Mouse (Mus musculus) right cerebral cortex, postnatal 25 days (tissue): ENCODE data around the gene Slc29a2.

Experiments used
- DNase-seq: peaks from one replicate; pipeline ENCODE4 v3.0.0; 2022

Gene Slc29a2

DNA sequence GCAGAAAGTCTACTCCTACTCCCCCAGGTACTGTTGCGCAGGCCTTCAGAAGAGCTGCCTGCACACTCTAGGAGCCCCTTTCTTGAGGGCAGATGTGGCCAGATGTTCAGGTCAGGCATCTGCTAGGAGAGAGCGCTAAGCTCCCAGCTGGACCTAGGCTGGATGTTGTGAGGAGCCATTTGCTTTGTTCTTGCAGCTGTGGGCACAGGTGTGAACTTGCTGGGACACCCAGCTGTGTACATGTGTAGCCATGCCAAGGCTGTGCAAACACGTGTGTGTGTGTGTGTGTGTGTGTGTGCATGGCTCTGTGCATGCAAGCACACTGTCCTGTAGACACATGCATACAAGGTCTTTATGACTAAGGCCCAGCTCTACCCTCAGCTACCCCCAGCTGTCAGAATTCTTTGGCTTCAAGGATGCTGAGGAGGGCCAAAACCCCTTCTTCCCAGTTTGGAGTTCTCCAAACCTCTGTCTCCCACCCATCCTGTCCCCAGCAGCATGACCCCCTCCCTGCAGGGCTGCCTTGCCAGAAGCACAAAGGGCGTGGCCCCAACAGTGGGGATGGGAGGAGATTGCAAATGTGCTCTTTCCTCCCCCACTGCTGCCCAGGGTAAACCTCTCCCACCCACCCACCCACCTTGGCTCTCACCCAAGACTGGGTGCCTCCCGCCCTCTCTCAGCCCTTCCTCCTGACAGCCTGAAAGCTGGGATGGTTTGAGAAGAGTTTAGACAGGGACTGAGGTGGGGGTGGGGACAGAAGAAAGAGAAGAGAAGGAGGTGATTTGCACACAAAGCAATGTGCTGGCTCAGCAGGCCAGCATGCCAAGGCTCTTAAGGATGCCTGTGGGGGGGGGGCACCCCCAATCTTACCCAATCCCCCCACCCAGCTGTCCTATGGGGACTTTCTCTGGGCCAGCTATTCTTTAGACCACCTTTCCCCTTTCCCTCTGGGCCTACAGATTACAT, 37.0 kb downstream of the Slc29a2 start:
- no peak for DNase-seq

DNA sequence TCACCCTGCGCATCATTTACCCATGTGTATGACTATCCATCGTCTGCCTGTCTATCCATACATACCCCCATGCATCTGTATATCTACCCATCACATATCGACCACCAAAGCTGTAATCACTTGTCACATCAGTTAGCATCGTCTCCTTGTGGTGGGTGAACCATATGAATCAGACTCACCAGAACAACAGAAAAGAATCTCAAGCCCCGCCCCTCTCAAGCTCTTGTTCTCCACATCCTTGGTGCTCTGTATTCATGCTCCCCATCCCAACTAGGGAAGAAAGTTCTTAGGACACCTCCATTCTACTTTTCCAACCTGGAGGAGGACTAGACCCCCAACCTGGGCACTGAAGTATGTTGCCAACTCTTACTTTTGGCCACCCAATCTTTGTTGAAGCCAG, 38.4 kb downstream of the Slc29a2 start:
- no peak for DNase-seq

DNA sequence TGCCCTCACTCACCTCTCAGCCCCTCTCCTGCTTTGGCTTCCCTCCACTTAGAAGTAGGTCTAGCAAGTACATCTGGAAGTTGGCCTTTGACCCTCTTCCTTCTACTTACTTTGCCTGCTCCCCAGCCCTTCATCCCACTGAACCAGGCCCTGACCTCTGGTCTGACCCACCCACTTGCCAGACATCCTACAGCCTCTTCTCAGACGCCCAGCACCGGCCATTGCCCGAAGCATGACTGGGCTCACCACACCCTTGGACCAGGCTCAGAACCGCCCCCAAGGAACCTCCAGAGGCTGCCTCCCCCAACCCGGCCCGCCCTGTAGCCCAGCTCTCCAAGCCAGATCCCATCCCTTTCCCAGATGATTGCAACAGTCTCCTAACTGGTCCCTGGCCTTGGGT, 38.8 kb downstream of the Slc29a2 start:
- no peak for DNase-seq

DNA sequence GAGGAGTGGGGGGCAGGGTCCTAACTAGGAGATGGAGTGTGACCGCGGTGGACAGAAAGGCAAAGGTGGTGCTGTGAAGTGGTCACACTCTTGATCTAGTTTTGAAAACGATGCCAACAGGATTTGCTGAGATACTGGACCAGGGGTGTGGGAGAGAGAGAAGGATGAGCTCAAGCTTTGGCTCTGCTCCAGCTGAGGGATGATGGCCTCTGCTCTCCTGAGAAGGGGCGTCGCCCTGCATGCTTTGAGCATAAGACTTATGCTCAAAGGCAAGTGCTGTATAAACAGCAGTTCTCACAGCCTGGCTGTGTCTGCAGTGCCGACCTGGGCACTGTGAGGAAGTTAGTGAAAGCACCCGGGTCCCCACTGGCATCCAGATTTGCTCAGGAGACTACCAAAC, 41.4 kb downstream of the Slc29a2 start:
- DNase-seq: no peak

DNA sequence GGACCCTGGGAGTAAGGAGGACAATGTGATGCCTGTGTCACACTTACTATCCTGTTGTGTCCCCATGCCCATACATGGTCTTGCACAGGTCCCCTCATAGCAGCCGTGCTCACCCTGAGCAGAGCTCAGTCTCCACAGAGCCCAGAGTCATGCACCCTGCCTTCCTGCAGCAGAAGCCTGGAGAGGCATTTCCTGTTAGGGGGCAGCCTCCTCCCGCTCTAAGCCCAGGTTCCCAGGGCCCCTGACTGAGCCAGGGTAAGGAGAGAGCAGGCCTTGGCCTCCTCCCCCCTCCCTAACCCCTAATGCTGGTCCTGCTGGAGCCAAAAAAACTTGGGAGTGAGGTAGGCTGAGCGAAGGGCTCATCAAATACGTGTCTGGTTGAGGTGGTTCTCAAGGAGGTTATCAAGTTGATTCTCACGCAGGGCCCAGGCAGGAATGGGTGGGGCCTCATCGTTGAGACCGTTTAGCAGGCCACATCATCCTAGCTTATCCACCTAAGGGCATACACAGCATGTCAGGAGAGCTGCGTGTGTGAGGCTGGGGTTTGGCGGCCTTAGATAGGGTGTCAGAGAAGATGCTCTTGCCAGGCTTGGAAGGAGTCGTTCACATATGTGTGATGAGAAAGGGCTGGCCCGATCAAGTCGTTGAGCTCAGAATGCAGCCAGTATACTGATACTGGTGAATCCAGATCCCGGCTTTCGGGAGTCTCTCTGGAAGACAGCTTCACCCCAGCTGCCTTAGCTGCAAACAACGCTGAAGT, 43.6 kb downstream of the Slc29a2 start:
- no peak for DNase-seq

DNA sequence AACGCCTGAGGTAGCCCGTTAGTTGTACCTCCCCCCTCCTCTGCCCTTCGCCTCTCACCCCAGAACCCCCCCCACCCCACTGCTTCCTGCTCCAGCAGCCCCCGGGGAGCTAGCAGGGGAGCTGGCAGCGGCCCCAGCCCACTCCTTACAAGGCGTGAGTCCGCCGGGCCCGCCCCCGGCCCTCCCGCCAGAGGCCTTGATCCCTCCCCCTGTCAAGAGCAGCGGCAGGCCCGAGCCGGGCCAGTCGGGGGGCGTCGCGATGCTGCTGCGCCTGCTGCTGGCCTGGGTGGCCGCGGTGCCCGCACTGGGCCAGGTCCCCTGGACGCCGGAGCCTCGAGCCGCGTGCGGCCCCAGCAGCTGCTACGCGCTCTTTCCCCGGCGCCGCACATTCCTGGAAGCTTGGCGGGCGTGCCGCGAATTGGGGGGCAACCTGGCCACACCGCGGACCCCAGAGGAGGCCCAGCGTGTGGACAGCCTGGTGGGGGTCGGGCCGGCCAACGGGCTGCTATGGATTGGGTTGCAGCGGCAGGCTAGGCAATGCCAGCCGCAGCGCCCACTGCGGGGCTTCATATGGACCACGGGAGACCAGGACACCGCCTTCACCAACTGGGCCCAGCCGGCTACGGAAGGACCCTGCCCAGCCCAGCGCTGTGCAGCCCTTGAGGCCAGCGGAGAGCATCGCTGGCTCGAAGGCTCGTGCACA, 44.4 kb downstream of the Slc29a2 start, which contains the start of gene Cd248:
Gene Cd248 (plus strand): TSS at position 212 of the 703 bp plus-strand sequence.
- no peak for DNase-seq

DNA sequence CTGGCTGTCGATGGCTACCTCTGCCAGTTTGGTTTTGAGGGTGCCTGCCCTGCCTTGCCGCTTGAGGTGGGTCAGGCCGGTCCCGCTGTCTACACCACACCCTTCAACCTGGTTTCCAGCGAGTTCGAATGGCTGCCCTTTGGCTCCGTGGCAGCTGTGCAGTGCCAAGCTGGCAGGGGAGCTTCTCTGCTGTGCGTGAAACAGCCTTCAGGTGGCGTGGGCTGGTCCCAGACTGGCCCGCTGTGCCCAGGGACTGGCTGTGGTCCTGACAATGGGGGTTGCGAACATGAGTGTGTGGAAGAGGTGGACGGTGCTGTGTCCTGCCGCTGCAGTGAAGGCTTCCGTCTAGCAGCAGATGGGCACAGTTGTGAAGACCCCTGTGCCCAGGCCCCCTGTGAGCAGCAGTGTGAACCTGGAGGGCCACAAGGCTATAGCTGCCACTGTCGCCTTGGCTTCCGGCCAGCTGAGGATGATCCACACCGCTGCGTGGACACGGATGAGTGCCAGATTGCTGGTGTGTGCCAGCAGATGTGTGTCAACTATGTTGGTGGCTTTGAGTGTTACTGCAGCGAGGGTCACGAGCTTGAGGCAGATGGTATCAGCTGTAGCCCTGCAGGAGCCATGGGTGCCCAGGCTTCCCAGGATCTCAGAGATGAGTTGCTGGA, 45.0 kb downstream of the Slc29a2 start:
- no peak for DNase-seq

DNA sequence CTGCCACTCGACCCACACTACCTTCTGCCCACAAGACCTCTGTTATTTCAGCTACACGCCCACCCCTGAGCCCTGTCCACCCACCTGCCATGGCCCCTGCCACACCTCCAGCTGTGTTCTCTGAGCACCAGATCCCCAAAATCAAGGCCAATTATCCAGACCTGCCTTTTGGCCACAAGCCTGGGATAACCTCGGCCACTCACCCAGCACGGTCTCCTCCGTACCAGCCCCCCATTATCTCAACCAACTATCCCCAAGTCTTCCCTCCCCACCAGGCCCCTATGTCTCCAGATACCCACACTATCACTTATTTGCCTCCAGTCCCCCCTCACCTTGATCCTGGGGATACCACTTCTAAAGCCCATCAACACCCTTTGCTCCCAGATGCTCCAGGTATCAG, 45.8 kb downstream of the Slc29a2 start:
- no peak for DNase-seq

DNA sequence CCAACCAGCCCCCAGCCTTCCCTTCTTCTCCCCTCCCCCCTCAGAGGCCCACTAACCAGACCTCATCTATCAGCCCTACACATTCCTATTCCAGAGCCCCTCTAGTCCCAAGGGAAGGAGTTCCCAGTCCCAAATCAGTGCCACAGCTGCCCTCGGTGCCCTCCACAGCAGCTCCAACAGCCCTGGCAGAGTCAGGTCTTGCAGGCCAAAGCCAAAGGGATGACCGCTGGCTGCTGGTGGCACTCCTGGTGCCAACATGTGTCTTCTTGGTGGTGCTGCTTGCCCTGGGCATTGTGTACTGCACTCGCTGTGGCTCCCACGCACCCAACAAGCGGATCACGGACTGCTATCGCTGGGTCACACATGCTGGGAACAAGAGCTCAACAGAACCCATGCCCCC, 46.3 kb downstream of the Slc29a2 start:
- DNase-seq: no peak

DNA sequence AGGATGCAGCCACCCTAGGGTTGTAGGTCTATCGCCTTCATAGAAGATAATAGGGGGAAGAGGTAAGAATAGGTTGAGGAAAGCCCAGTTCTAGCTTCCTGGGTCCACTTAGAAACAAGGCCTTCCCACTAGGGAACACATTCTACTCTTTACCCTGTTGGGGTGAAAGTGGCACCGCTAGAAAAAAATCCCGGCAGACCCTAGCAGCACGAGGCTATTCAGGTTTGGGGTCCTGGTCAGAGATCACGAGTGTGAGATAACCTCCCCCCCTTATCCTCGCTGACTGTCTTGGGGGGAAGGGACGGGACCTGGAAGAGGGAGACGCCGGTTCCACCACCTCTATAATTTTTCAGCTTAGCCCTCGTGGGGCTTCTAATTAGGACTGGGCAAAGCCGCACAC, 47.4 kb downstream of the Slc29a2 start:
- DNase-seq: no peak

DNA sequence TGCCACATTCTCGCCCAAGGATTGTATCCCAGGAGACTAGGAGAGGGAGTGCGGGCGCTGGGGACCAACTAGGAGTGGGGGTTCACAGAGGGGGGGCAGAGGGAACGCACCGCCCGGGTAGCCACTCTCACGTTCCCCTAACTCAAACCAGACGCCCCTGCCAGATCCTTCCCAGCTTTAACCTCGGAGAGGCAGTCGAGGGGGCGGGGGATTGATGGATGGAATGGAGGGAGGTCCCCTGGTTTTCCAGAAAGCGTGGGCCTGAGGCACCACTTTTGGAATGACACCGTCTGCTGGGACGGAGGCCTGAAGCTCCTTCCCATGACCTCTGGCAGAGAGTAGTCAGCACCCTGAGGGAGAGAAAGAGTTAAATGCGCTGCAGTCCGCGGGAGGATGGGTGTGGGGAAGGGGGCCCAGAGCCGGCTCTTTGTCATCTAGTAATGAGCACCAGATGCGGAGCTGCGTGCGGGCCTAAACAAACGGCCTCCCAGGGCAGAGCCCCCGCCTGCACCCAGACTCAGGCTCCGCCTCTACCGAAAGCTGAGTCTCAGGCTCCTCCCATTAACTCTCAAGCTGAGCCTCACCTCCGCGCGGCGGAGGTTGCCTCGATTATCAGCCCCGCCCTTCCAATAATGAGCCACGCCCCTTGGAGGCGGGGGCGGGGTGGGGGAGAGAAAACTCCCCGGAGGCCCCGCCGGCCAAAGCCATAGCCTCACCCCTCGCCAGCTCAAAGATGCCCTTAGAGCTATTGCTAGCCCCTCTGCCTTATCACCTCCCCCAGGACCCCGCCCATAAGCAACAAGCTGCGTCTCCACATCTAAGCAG, 48.1 kb downstream of the Slc29a2 start:
- no peak for DNase-seq

DNA sequence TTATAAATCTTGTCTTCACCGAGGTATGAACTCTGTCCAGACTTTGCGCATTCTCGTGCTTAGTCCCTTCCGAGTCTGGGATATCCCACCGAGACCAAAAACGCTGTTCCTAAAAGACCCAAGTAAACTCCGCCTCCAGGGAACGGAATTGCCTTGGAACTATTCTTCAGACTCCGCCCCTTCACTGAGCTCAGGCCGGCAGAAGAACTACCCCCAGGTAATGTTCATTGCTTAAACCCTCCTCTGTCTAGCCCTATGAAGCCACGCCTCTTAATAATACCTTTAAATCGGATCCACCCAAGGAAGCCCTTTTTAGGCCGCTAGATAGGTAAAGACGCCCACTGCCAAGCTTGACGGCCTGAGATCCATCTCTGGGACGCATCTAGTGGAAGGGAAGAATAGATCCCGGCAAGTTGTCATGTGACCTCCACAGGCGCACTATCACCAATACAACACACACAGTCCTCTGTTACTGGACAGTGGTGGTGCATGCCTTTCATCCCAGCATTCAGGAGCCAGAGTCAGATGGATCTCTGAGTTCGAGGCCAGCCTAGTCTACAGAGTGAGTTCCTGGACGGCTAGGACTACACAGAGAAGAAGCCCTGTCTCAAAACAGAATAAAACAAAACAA, 48.8 kb downstream of the Slc29a2 start:
- no peak for DNase-seq

DNA sequence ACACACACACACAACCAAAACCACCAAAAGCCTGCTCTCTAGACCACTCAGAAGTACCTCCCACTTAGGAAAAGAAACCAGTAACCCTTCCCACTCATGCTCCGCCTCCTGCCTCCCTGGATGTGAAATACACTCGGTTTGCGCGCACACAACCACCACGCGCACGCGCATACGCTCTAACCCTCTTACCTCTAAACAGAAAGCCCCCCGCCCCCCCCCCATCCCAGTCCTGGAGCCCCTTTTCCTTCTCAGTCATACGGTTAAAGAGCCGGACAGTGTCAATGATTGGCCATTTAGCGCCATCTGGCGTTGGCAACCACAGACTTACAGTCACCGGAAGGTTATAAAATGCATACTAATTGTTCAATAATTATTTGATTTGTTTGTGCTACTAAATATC, 49.4 kb downstream of the Slc29a2 start:
- no peak for DNase-seq

DNA sequence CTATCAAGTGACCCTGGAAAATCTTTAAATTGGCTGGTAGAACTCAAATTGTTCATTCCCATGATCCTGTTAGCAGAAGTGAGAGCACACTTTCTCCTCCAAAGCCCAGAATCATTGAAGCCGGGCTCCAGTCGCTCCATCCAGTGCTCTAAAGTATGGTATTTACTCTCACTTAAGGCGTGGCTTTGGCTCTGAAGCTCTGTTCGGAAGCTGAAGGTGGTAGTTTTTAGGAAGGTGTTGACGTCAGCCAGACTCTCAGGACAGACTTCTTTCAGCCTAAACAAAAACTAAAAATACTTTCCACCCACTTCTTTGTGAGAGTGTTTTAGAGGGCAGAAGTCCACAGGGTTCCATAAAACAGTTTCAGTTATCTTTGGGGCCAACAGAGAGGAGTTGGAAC, 49.9 kb downstream of the Slc29a2 start:
- DNase-seq: no peak

DNA sequence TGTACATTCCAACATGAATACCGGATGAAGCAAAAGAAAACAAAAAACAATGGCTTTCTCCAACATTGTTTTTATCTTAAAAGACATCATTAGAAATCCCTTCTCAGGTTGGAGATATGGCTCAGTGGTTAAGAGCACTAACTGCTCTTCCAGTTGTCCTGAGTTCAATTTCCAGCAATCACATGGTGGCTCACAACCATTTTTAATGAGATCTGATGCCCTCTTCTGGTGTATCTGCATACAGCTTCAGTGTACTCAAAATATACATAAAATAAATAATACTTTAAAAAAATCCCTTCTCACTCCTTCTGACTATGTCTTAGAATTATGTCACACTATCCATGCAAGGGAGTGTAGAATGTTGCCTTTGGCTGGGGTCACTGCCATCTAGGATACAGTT, 55.6 kb downstream of the Slc29a2 start:
- no peak for DNase-seq
